Mouse (Mus musculus): ENCODE results near the gene Clta. TPM values are rescaled to one million over a fixed set of nuclear protein-coding genes. Genes with fewer than 3 reads are reported as not detected.
A peak's percentile ranks its signal among the peaks of the same experiment; 100 is the strongest.

Clta gene
- 100 to 1,000 TPM; 280 to 281 TPM for total RNA-seq (2021)

DNA sequence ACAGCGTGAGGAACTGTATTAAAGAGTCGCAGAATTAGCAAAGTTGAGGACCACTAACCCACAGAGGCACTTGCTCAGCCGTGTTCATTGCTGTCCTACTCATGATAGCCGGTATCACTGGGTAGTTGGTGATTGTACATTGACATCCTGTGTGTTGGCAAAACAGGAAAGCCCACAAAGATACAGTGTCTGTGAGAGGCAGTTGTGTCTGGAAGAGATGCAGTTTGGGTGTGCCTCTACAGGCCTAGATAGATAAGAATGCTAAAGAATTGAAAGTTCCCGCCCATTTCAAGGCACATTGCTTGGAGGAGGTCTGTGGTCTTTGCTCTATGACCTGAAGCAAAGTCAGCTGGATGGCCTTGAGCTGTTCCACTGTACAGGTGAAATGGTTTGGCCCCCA is at the start of gene Clta:
Clta (plus strand) TSS at position 327 of the 400 bp plus-strand sequence.
- intact Hi-C loops (cut with DNase I) = no loop called here
- no peak for DNase-seq (ENCODE audit: low spot score in 2 of 2)

DNA sequence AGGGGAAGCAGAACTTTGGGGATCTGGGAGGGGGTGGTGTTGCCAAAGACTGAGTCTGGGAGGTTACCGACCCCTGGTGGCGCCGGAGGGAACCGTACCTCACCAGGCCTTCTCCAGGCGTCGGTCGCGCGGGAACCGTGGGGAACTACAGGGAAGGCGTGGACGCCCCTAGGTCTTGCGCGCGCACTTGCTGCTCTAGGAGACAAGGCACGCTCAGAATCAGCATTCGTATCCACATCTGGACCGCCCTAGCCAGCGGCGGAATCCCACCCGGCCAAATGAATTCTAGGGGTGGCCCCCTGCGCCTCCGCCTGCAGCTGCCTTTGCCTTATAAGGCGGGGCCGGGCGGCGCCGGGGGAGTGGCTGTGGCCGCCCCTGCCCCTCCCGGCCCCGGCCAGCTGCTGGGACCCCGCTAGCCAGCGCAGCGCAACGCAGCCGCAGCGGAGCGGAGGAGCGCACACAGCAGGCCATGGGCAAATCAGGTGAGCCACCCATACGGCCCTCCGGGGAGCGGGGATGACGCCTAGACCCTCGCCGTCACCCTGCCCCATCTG is 46.9 kb upstream of the Clta start, which contains the start of gene Glipr2:
Glipr2 (plus strand) TSS at position 110 of the 554 bp plus-strand sequence.
- DNase-seq (ENCODE audit: low spot score in 2 of 2) = peak; percentile 42 to 43
- intact Hi-C loops (cut with DNase I) = loop anchor here (1.0 kb wide), 1 partner anchor 25 kb away; no protein-coding TSS in a partner anchor

DNA sequence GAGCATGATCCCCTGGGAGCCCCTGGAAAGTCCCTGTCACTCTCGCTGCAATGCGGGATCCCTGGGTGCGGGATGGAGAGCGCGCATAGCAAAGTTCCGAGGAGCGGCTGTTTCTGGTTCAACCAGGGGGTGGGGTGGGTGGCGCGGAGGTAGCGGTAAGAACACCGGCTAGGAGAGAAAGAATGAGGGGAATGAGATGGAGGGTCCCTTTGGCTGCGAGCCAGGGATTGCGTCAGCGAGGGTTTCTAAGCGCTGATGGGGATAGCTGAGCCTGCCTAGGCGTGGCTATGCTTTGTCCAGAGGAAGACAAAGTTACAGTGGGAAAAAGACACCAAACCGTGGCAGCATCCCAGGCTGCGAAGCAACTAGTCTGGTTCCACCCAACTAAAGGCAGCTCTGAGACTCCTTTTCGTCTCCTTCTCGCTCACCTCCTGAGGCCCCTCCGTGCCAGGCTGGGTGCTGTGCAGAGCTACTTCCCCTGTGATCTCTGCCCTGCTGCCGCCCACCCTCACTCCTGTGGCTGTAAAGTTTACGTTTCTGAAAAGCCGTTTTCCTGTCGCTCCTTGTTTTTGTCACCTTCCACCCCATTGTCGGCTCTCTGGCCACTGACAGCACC is 46.3 kb upstream of the Clta start:
- intact Hi-C loops (cut with DNase I) = loop anchor here (1.0 kb wide), 1 partner anchor 24 kb away; no protein-coding TSS in a partner anchor
- peak in 1 of 2 experiments; percentile 10 for DNase-seq (ENCODE audit: low spot score in 2 of 2)

DNA sequence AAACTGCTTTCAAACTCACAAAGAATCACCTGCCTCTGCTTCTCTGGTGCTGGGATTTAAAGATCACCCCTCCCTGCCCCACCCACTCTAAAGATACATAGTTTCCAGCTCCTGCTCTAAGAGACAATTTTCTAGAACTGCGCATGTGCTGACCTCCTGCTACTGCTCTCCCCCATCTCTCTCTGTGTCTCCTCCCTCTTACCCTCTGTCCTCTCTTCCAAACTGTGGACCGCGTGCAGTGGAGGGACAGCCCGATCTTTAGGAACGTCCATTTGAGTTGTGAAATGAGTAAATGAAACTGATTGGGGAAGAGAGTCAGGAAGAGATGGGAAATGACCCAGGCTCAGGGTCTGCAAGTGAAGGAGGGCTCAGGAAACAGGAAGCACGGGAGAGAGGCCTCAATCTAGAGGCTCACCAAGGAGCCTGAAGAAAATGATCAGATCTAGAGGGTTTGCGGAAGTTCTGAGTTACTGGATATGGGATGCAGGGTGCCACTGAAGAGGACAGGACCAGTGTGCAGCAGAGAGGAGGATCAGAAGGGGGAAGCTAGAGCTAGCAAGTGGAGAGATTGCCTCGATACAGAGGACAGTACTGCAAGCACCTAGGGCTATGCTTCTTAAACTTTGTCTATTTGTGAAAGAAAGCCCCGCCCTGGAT is 44.6 kb upstream of the Clta start:
- DNase-seq (ENCODE audit: low spot score in 2 of 2) = no peak
- intact Hi-C loops (cut with DNase I) = no loop called here

DNA sequence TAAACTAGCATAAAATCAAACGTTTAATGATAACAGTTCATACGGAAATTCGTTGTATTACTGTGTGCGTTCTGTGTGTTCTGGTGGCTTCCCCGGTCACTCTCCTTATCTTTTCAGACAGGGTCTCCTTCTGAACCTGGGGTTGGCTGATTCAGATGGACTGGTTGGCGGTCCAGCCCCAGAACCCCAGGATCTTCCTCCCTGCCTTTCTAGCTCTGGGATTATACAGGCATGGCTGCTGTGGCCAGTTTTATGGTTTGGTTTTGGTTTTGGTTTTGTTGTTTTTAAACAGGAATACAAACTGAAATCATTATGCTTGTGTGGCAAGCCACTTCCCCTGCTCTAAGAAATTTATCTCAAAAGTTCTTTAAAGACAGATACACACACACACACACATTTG is 44.0 kb upstream of the Clta start:
- no peak for DNase-seq (ENCODE audit: low spot score in 2 of 2)
- intact Hi-C loops (cut with DNase I) = no loop called here

DNA sequence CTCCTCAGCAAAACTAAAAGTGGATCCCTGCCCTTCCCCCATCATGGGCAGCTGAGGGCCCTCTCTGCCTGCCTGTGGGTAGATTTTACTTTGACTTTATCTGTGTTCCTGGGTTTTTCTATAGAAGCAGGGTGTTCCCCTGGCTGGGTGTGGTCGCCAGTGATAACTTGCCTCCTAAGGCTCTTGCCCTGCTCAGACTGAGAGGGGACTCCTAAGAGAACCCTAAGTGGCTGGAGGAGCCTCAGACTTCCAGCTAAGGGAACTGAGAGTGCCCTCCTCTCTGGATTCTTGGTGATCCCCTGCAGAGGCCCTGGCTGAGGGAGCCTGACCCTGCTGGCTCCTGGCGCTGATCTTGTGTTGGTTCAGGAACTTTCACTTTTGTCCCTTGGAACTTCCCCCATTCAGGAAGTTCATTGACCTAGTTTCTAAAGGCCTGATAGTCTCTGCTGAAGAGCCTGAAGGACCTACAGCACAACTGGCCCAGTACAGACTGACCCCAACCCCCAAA is 39.9 kb upstream of the Clta start:
- intact Hi-C loops (cut with DNase I) = no loop called here
- no peak for DNase-seq (ENCODE audit: low spot score in 2 of 2)

DNA sequence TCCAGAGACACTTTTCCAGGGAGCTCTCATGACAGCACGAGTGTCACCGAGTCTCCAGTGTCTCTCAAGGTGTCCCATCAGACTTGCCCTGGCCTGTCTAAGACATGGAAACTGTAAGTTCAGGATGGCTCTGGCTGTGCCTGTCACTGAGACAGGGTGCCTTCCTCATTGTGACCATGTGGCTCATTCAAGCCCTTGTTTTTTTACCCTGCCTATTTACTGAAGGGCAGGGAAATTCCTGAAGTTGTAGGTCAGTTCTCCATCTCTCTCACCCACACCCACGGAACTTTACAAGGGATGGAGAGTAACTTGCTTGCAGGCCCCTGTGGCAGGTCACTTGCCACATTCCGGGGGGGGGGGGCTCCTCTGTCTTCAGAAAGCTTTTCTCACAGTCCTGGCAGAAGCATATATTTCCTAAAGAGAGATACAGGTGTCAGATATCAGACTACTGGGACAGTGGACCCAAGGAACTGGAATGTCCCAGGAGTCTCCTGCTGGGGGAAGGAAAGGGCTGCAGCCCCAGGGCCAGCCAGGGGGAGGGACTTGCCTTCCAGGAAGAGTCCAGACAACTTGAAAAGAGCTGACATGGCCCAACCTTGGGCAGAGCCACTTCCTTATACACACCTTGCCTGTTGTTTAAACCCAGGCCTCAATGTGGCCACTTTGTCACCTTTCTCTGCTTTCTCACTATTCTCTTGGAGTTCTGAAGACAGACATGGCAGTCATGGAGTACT is 39.1 kb upstream of the Clta start:
- no peak for DNase-seq (ENCODE audit: low spot score in 2 of 2)
- intact Hi-C loops (cut with DNase I) = no loop called here

DNA sequence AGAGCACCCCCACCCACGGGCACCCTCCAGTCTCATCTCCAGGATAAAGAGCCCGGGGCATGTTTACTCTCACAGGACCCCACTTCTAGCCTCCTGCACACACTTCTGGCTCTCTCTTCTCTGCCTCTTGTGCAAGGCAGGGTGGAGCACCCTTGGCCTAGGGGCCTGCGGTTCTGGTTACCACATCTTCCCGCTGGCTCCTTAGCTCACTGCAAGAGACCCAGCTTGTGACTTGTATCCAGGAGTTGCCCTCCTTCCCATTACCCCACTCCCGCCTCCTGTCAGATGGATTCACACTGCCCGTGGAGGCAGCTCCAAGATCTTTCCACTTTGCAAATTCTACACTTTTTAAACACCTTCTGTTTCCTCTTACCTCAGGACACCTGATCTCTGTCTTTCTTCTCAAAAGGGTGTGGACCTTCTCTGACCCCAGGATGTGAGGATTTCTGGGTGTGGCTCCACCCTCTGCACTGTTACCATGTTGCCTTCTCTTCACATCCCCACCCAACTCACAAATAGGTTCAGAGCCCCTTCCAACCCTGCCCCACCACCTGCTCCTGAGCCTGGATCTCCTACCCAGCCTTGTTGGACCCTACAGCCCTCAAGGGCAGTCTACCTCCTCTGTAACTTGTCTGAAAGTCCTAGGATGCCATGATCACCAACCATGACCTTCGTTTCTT is 38.3 kb upstream of the Clta start:
- intact Hi-C loops (cut with DNase I) = no loop called here
- DNase-seq (ENCODE audit: low spot score in 2 of 2) = no peak

DNA sequence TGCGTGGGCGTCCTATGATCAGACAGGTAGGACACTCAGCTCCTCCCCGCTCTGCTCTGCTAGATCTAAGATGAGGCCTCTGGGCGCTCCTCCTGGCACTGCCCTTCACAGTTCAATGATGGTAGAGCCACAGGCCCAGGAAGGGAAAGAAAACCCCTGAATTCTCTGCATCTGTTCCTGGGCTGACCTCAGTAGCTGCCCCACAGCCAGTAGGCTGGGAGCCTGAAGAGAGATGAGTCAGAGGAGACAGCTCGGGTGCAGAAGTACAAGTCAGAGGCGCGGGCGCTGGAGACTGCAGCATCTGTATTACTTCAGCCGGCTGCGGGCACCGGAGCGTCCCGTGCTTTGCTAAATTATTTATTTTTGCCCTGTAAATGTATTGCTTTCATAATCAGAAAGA is 35.6 kb upstream of the Clta start:
- intact Hi-C loops (cut with DNase I) = no loop called here
- DNase-seq (ENCODE audit: low spot score in 2 of 2) = peak; percentile 21 to 55

DNA sequence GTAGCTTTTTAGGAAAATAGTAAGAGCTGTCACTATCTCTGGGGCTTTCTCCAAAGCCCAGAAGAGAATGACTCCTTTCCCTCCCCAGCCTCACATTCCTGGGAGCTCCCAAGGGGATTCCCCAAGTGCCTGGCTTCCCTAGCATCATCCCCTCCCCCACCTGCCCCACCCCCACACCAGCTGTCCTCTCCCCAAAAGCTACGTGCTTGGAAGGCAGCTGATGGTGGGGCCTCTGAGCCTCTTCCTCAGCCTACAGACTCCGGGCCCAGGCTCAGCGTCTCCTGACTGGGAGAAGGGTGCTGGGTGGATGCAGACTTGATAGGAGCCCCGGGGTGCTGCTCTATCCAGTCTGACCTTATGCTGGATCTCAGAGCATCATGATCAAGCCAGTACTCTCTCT is 34.9 kb upstream of the Clta start:
- DNase-seq (ENCODE audit: low spot score in 2 of 2) = no peak
- intact Hi-C loops (cut with DNase I) = no loop called here

DNA sequence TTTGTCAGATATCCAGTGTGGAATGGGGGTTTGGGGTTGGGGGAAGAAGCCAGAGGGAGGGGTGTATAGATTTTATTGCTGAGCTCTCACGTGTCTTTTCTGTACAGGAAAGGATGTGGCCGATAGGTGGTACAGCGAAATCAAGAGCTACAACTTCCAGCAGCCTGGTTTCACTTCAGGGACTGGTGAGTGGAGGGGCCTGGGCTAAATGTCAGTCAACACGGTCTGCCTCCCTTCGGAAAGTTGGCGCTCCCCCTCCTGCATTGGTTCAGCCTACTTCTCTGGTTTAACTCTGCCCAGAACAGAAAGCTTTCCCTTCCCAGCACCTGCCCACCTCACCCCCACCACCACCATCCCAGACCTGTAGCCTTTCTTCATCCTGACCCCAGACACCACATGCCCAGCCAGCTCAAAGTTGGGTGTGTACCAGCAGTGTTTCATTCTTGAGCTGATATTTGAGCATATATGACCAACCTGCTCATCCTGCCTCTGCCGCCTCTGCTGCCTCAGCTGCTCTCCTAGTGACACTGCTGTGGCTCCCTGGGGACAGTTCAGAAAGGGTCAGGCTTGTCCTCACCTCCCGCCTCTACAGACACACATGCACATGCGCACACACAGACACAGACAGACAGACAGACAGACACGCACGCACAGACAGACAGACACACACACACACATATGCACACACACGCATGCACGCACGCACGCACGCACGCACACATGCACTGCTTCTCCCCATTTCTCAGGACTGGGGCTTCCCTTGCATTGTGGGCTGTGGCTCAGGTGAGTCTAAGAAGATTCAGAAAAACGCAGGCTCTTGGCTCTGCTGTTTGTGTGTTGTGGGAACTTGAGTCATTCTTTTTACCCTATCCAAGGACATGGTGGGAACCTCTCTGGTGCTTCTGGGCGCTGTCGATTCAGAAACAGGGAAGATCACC is 33.6 kb upstream of the Clta start:
- no peak for DNase-seq (ENCODE audit: low spot score in 2 of 2)

DNA sequence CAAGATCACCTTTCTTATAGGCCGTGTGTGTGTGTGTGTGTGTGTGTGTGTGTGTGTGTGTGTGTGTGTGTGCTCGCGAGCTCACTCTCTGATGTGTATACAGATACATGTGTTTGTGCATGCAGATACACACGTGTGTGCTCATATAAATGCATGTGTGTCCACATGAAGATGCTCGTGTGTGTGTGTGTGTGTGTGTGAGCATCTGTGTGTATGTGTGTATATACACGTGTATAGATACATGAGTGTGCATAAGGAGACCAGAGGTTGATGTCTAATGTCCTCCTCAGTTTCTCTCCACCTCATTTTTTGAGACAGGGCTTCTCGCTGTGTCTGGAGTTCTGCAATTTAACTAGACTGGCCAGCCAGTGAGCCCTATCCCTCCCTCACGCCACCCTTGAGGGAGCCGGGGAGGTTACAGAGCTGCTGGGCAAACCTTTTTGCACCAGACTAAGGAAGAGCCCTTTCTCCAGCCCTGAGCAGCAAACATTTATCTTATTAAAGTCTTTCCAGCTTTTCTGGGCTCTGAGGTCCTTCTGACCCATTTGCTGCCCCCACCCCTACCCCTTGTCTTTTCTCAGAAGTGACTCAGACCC is 32.6 kb upstream of the Clta start:
- no peak for DNase-seq (ENCODE audit: low spot score in 2 of 2)
- intact Hi-C loops (cut with DNase I) = no loop called here

More for the DNA sequence above, 33.6 kb upstream of the Clta start:
- intact Hi-C loops (cut with DNase I) = no loop called here

DNA sequence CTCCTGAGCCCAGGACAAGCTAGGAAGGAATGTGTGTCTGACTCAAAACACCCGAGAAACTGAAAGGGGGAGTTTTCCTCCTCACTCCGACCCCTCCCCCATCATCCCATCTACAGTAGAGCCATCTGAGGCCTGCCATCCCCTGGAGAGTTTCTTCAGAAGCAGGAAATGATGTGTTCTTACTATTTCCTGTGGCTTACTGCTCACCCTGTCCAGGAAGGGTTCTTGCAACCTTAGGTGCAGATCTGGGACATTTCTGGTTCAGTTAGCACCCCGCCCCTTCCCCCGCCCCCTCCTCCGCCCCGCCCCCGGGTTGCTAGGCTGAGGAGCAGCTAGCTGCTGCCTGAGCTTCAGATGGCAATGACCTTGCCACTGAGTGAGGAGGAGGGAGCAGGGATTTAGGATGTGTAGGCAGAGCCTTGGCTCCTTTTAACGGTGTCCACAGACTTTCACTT is 32.1 kb upstream of the Clta start:
- intact Hi-C loops (cut with DNase I) = no loop called here
- no peak for DNase-seq (ENCODE audit: low spot score in 2 of 2)

DNA sequence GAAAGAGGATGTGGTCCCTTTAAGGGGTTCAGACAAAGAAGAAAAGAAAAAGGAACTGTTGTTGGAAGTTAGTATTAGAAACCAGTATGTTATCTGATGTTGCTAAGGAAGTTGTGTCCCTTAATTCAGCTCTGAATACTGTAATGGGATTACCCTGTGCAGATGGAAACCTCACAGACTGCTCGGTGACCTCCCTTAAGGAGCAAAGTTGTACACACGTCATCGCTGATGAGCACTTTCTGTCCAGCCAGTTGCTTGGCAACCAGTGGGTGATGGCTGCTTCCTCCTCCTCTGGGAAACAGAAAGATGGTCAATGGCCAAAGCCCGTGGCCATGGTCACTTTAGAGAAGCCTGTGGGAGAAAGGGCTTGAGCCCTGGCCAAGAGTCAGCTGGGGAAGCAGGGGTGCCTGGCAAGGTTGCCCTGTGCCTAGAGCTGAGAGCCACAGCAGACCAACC is 30.7 kb upstream of the Clta start:
- intact Hi-C loops (cut with DNase I) = no loop called here
- peak; percentile 36 to 59 for DNase-seq (ENCODE audit: low spot score in 2 of 2)

DNA sequence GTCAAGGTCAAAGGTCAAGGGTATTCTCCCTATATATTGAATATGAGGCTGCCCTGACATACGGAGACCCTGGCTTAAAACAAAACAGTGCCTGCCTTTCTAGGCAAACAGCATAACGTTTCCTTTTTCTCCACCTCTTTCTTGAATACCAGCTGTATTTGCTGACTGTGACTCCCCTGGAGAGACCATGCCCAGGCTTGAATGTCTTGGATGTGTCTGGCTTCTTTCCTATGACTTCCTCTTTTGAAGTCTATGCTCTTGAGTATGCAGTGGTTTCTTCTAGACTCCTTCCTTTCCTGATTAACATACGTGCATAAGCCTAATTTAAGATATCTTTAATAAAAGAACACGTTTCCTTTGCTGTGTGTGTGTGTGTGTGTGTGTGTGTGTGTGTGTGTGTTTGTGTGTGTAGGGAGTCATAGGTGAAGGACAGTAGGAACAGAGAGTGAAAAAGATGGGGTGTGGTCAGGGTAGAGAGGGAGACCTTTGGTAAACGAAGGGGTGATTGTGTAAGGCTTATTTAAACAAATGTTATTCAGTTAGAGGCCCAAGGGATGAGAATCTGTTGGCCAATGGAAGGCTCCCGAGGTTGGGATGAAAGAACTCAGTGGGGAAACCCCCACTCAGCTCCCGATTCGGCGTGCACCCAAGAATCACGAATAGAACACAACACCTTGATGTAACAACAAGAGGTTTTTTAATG is 29.2 kb upstream of the Clta start:
- intact Hi-C loops (cut with DNase I) = no loop called here
- no peak for DNase-seq (ENCODE audit: low spot score in 2 of 2)

DNA sequence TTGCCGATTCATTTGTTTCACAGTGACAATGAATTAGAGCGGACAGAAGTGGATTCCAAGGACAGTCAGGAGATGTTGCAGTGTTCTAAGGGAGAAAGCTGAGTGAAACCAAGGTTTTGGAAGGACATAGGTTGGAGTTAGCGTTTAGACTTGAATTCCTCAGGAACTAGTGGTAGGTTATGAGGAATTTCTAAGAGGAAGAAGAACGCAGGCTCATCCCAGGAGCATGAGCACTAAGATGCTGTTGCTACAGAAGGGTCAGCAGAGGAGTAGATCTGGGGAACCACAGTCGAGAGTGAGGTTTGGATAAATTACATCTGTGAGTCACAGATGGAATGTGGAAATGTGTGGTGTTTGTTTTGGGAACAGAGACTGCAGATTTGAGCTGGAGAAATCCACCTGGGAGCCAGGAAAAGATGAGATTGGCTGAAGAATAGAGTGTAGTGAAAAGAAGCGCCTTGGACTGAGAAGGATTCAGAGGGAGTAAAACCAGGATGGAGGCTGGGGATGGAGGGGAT is 28.0 kb upstream of the Clta start:
- no peak for DNase-seq (ENCODE audit: low spot score in 2 of 2)
- intact Hi-C loops (cut with DNase I) = no loop called here
